Mouse (Mus musculus) kidney, embryonic 16.5 days (tissue): ENCODE results near the gene Unc5cl. TPM values are rescaled to one million over a fixed set of nuclear protein-coding genes. Genes with fewer than 3 reads are reported as not detected.

Experiments
- ATAC-seq: fragments of 200-750 bp; cut with Nextera tagmentation; 2 replicates; pipeline ENCODE4 v1.8.0; 2017; ENCODE audit warnings: moderate TSS enrichment; ENCODE audit not compliant: low FRiP score, low TSS enrichment
- H3K27ac ChIP-seq: fragments of 300-500 bp; sonication (generic); 2 replicates; pipeline ENCODE4 v1.5.1; 2014; ENCODE audit warnings: low read length
- H3K27me3 ChIP-seq: fragments of 300-500 bp; sonication (generic); 2 replicates; pipeline ENCODE4 v1.6.1; 2014; ENCODE audit warnings: low read length, control low read depth, mixed read lengths; ENCODE audit not compliant: insufficient read depth
- H3K36me3 ChIP-seq: fragments of 300-500 bp; sonication (generic); 2 replicates; pipeline ENCODE4 v1.6.1; 2014; ENCODE audit warnings: low read length, control low read depth, mixed read lengths; ENCODE audit not compliant: insufficient read depth
- H3K4me1 ChIP-seq: fragments of 300-500 bp; sonication (generic); 2 replicates; pipeline ENCODE4 v1.6.1; 2014; ENCODE audit warnings: low read length, control low read depth, mixed read lengths; ENCODE audit not compliant: insufficient read depth
- H3K4me2 ChIP-seq: fragments of 300-500 bp; sonication (generic); replicated peaks from 2 replicates; pipeline ENCODE4 v1.6.1; 2014; ENCODE audit warnings: low read depth, low read length
- H3K4me3 ChIP-seq: fragments of 300-500 bp; sonication (generic); 2 replicates; pipeline ENCODE4 v1.5.1; 2014; ENCODE audit warnings: mild to moderate bottlenecking, low read length
- H3K9ac ChIP-seq: fragments of 300-500 bp; sonication (generic); replicated peaks from 2 replicates; pipeline ENCODE4 v1.6.1; 2014; ENCODE audit warnings: low read length
- H3K9me3 ChIP-seq: fragments of 300-500 bp; sonication (generic); 2 replicates; pipeline ENCODE4 v1.6.1; 2016; ENCODE audit warnings: low read length, control low read depth
- WGBS: fragments of 180-500 bp; shearing (Covaris S2); extraction: QIAGEN DNeasy Blood & Tissue Kit; methylation state at CpG from one replicate; pipeline ENCODE4 v1.1.7; 2014; 5-methylcytosine and 5-hydroxymethylcytosine counted together
- polyA plus RNA-seq: library from polyadenylated mRNA; unstranded; fragments of >200 nt; fragmentation: Nextera tagmentation; extraction: Ambion mirVana; gene quantifications from 2 replicates; pipeline ENCODE4 v1.2.1, GENCODE M21; 2015

Unc5cl gene
- polyA plus RNA-seq, 1 experiment from 2014 or later, result 8.3 TPM

DNA sequence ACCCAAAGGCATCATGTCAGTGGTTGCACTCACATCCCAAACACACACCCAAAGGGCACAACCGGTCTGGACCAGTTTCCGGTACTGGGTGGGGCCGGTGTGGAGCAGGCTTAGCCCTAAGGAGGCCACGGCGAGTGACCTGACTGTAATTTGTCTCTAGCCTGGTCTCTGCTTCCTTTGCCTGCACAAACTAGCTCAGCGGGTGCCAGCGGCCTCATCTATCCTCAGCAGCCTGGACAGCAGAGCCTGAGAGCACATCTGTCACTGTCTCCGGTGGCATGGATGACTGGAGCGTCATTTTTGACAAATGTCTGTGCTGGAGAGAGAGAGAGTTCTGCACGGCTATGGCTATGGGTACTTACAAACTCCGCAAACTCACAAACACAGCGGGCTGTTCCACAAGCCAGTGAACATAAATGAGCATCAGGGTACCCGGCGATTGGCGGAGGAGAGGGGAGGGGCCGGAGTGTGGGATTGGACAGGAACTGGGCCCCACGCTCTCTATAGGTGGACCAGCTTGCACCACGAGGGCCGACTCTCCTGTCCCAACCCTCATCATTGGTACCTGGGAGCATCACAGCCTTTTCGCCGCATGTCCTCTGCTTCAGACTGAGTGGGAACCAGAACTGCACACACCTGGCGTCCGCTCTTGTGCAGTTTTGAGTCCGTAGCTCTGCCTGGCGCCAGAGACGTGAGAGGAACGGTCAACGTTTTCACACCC lies 90.7 kb downstream of the Unc5cl start:
- H3K27ac ChIP-seq, result peak overlapping the region; percentile 30; the same call in 1 of the 2 replicates

GRCm38 (mm10) chr17:48546036-48546435 lies 91.3 kb downstream of the Unc5cl start:
- Histone ChIP-seq H3K27ac (no peak overlapping the region), H3K36me3 (no peaks in the 10 kb centered on the region), H3K27me3 (no peaks in the 10 kb centered on the region), H3K4me2 (0 out of 2 replicates have a peak overlapping the region, but pooled peaks have one; percentile 33), H3K9me3 (0 out of 2 replicates have a peak, but pooled peaks cover 4% of the 10 kb centered on the region), H3K4me3 (no peak overlapping the region), H3K4me1 (peaks cover 7% of the 10 kb centered on the region), H3K9ac (no peak overlapping the region)
- 89% methylated on average over 11 of the region's 11 CpGs for WGBS
- no peak for ATAC-seq

More for the DNA sequence above, 90.7 kb downstream of the Unc5cl start:
- 50% methylated on average over 28 of the region's 28 CpGs for WGBS
- H3K36me3 ChIP-seq, result no peaks in the 10 kb centered on the region
- no peaks in the 10 kb centered on the region for H3K27me3 ChIP-seq
- H3K9ac ChIP-seq, result no peak overlapping the region
- ATAC-seq, result peak; percentile 73
- peaks cover 7% of the 10 kb centered on the region for H3K4me1 ChIP-seq
- H3K4me3 ChIP-seq, result peak overlapping the region; percentile 17; the same call in 1 of the 2 replicates
- H3K9me3 ChIP-seq, result 0 out of 2 replicates have a peak, but pooled peaks cover 4% of the 10 kb centered on the region
- H3K4me2 ChIP-seq, result peak overlapping the region; percentile 33

- WGBS, result 76% methylated on average over 6 of the region's 6 CpGs
- H3K27me3 ChIP-seq, result no peaks in the 10 kb centered on the region
- H3K4me3 ChIP-seq, result no peak overlapping the region
- H3K9ac ChIP-seq, result no peak overlapping the region
- 0 out of 2 replicates have a peak overlapping the region, but pooled peaks have one; percentile 15 for H3K27ac ChIP-seq
- H3K9me3 ChIP-seq, result 0 out of 2 replicates have a peak, but pooled peaks cover 4% of the 10 kb centered on the region
- no peak overlapping the region for H3K4me2 ChIP-seq
- peaks cover 7% of the 10 kb centered on the region for H3K4me1 ChIP-seq
- H3K36me3 ChIP-seq, result no peaks in the 10 kb centered on the region
- peak; percentile 25; the same call in 1 of the 2 replicates for ATAC-seq
Measured at GRCm38 (mm10) chr17:48547668-48548067, 93.0 kb downstream of the Unc5cl start.

DNA sequence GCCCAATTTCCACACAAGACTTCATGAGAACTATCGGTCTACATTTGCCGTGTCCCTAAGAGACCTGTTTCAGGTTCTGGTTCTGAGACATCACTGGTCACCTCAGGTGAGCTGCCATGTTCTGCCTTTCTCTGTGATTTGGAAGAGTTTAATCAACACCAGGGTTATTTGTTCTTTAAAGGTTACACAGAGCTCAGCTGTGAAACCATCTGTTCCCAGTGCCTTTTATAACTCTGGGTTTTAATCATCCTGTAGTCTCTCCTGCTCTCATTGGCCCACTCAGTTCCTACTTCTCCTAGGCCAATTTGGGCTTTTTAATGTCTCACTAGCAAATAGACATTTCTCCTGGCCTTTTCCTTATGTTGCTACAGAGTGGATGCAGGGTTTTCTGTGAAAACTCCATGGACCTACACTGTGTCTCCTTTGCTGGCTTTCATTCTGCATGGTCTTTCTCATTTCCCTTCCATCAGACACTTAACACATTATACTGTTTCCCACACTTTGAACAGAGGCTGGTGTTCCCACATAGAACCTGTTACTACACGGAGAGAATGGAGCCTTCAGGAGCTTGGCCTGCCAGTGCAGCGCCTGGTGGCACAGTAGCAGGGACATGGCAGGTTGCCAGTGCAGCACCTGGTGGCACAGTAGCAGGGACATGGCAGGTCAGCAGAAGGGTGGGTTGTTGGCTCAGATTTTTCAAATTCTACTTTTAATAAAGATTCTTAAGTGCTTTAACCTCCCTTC lies 97.3 kb downstream of the Unc5cl start:
- no peak overlapping the region for H3K9ac ChIP-seq
- H3K36me3 ChIP-seq, result no peaks in the 10 kb centered on the region
- H3K4me1 ChIP-seq, result peaks cover 14% of the 10 kb centered on the region
- no peak overlapping the region for H3K4me3 ChIP-seq
- H3K9me3 ChIP-seq, result 0 out of 2 replicates have a peak, but pooled peaks cover 4% of the 10 kb centered on the region
- H3K4me2 ChIP-seq, result no peak overlapping the region
- H3K27me3 ChIP-seq, result no peaks in the 10 kb centered on the region
- H3K27ac ChIP-seq, result no peak overlapping the region
- no peak for ATAC-seq
- 88% methylated on average over 4 of the region's 4 CpGs for WGBS

DNA sequence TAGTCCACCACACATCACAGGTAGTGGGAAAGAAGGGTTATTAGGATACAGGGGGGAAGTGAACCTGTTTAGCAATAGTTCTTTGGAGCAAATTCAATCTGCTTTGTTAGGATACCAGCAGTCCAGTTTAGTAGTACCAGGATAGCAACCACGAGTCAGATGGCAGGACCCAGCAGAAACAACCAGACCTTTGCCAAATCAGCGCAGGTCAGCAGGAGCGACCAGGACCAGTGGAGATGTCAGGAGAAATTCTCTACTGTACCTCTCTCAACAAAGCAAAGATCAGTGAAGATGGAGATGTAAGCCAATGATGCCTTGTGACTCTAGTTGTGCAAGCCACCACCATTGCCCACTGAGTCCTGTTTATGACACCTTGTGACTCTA lies 97.8 kb downstream of the Unc5cl start:
- Histone ChIP-seq H3K36me3 (no peaks in the 10 kb centered on the region), H3K4me2 (no peak overlapping the region), H3K9ac (no peak overlapping the region), H3K4me3 (no peak overlapping the region), H3K4me1 (peaks cover 16% of the 10 kb centered on the region), H3K27ac (no peak overlapping the region), H3K27me3 (no peaks in the 10 kb centered on the region), H3K9me3 (0 out of 2 replicates have a peak, but pooled peaks cover 4% of the 10 kb centered on the region)
- WGBS, result 95% methylated on average over 3 of the region's 3 CpGs
- ATAC-seq, result no peak

- 27% methylated on average over 9 of the region's 9 CpGs for WGBS
- H3K4me2 ChIP-seq, result peak overlapping the region; percentile 27
- H3K27me3 ChIP-seq, result no peaks in the 10 kb centered on the region
- H3K9ac ChIP-seq, result no peak overlapping the region
- no peak overlapping the region for H3K4me3 ChIP-seq
- H3K36me3 ChIP-seq, result no peaks in the 10 kb centered on the region
- H3K27ac ChIP-seq, result peak overlapping the region; percentile 48; the same call in 1 of the 2 replicates
- ATAC-seq, result peak; percentile 83
- H3K4me1 ChIP-seq, result peaks cover 16% of the 10 kb centered on the region
- no peaks in the 10 kb centered on the region for H3K9me3 ChIP-seq
Measured at GRCm38 (mm10) chr17:48556223-48556962, 101.7 kb downstream of the Unc5cl start.

- peaks cover 16% of the 10 kb centered on the region for H3K4me1 ChIP-seq
- H3K27ac ChIP-seq, result no peak overlapping the region
- H3K9me3 ChIP-seq, result no peaks in the 10 kb centered on the region
- H3K27me3 ChIP-seq, result no peaks in the 10 kb centered on the region
- H3K9ac ChIP-seq, result no peak overlapping the region
- H3K36me3 ChIP-seq, result no peaks in the 10 kb centered on the region
- H3K4me2 ChIP-seq, result no peak overlapping the region
- ATAC-seq, result no peak
- no peak overlapping the region for H3K4me3 ChIP-seq
- WGBS, result 80% methylated on average over 7 of the region's 7 CpGs
Measured at GRCm38 (mm10) chr17:48557823-48558715, 103.4 kb downstream of the Unc5cl start.

DNA sequence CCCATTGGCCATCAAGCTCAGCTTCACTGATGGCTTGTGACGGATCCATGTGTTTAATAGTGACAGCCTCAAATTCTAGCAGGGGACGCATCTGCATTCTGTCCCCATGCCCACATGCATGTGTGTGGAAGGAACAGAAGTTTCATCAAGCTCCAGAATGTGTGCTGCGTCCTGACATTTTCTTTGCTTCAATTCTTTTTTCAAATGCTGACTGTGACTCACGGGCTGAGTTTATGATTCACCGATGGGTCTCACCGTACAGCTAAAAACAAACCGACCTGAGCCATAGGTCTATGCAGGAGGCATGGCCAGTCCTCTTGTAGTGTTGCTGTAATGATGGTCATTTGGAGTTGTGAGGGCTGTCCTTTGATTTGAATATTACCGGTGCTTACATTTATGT lies 110.2 kb downstream of the Unc5cl start:
- no peak overlapping the region for H3K27ac ChIP-seq

DNA sequence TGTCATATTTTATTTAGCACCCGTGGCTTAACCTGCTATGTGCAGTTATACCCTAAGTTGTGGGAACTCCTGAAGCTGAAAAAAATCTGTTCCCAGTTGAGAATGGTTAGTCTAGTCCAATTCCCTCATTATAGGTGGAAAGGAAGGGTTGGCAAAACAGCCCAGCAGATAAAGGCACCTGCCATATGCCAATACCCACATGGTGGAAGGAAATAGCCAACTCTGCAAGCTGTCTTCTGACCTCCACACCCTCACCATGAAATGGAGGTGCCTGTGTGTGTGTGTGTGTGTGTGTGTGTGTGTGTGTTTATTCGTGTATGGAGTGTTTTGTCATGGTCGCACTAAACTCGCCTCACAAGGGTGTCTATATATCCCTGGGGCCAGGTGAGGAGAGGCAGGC lies 115.0 kb downstream of the Unc5cl start:
- Histone ChIP-seq H3K27ac (no peak overlapping the region), H3K27me3 (no peaks in the 10 kb centered on the region), H3K4me1 (no peaks in the 10 kb centered on the region), H3K36me3 (no peaks in the 10 kb centered on the region), H3K9ac (no peak overlapping the region), H3K4me3 (no peak overlapping the region), H3K4me2 (no peak overlapping the region), H3K9me3 (no peaks in the 10 kb centered on the region)
- ATAC-seq, result no peak
- WGBS, result 86% methylated on average over 4 of the region's 4 CpGs

More for the DNA sequence above, 110.2 kb downstream of the Unc5cl start:
- ATAC-seq, result 0 out of 2 replicates have a peak, but pooled peaks have one; percentile 42
- Histone ChIP-seq H3K36me3 (no peaks in the 10 kb centered on the region), H3K4me1 (no peaks in the 10 kb centered on the region), H3K27me3 (no peaks in the 10 kb centered on the region), H3K4me2 (no peak overlapping the region), H3K9me3 (no peaks in the 10 kb centered on the region), H3K4me3 (no peak overlapping the region), H3K9ac (no peak overlapping the region)
- WGBS, result 85% methylated on average over 8 of the region's 8 CpGs
